Mouse (Mus musculus): ENCODE results near the gene Dusp5.

Gene Dusp5

DNA sequence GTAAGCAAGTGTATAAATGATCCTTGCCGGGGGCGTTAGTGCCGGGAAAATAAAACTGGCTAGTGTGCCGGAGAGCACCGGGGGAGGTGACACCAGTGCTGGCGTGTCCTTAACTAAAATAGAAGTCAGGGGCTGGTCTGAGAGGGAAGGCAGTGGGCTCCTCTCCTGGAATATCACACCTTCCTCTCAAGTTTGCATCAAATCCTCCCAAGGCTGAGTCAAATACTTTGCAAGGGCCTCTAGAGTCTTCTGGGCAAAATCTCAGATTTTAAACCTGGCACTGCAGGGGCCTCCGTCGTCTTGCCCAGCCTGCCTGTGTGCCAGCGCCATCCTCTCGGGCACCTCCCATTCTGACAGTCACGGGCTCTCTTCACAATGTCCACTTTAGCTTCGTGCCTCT, 22.1 kb downstream of the Dusp5 start:
- DNase-seq, result no peak

GRCm38 (mm10) chr19:53552216-53552786, 23.4 kb downstream of the Dusp5 start:
- DNase-seq, result peak; percentile 45

- DNase-seq, result no peak
Measured at GRCm38 (mm10) chr19:53552795-53553194, 23.9 kb downstream of the Dusp5 start.

GRCm38 (mm10) chr19:53554402-53554801, 25.5 kb downstream of the Dusp5 start:
- no peak for DNase-seq

GRCm38 (mm10) chr19:53554981-53555616, 26.2 kb downstream of the Dusp5 start:
- DNase-seq, result no peak

DNA sequence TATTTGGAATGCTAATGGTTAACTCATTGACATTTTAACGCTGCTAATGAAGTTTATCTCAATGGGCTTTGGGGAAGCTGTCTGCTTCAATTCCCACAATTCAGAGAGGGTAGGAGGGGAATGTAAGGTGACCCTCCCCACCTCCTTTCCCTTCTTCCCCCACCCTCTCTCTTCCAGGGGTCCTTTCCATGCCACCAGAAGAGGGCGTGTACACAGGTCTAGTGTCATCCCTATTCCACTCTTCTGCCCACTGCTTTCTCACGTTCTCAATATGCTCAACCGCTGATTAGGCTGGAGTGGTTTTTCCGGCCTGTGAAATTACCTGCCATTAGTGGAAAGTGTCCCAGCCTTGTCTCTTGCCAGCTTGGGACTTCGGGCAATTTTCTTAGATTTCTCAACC, 27.9 kb downstream of the Dusp5 start:
- no peak for DNase-seq

DNA sequence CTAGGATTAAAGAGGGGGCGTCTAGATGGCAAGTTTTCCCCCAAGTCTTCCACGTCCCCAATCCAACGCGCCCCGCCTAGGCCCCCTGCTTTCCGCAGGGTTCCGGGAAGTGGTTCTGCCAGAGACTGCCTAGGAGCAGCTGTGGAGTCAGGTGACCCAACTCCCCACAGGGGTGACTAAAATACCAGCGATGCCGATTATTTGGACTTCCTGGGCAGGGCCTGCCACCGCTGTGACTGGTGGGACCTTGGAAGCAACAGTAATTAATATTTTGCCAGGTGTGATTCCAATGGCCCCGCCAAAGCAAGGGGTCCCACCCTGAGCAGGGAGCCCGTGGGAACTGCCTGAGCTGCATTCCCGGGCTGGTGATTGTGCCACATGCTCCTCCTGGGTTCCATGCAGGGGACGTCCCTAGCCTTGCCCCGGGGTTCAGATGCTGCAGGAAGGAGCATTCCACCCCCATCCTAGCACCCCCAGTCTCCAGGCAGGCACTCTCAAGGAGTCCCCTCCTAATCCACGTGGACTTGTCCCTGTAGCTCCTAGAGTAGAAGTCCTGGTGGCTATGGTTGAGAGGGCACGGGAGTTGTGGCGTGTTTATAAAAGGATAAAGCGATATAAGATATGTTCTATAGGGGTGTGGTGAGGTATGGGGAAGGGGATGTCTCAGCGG, 28.5 kb downstream of the Dusp5 start:
- peak; percentile 47 for DNase-seq

DNA sequence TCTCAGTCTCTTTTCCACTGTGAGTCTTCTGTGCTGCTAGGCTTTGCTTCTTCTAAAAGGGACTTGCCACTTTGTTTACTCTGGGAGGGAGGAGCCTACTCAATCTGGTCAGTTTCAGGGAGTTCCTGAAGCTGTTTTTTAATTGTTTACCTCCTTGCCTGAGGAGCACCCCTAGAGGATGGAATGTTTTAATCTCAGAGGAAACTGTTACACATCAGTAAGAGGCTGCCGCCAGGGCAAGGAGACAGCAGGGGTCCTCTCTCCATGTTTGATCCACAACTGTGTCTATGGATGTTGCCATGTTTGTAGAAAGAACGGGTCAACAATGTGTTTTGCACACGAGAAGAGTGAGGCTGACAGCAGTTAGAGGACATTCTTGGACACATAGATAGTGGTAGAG, 31.5 kb downstream of the Dusp5 start:
- DNase-seq, result no peak

GRCm38 (mm10) chr19:53564174-53564573, 35.3 kb downstream of the Dusp5 start:
- DNase-seq, result peak; percentile 34

DNA sequence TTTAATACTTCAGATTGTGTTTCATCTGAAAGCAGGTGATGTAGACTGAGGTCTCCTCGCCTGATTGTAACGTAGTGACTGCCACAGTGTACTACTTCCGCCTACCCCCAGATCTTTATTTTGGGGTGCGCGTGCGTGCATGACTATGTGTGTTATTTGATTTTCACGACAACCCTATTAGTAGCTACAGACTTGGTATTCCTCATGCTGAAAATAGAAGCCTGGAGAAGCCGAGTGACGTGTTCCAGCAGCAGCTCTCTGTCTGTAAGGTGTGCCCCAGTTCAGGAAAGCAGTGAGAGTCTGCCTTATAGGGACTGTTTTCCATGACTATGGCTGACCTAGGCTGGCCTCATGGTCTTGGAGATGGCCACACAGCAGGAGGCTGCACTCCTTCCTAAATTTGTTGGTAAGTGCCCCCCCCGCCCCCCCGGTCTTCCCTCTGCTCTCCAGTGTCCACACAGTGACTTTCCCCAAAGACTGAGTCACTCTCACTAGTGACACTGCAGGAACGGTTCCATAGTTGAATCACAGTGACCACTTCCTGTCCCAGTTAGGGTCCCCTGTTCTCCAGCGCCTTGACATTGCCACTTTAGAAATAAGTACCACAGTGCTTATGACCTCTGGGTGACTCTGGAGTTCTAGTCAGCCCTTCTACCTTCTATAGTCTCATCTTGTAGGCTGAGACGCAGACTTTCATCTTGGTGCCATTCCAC, 36.8 kb downstream of the Dusp5 start:
- DNase-seq, result no peak

- DNase-seq, result no peak
Measured at GRCm38 (mm10) chr19:53567864-53568263, 39.0 kb downstream of the Dusp5 start.

DNA sequence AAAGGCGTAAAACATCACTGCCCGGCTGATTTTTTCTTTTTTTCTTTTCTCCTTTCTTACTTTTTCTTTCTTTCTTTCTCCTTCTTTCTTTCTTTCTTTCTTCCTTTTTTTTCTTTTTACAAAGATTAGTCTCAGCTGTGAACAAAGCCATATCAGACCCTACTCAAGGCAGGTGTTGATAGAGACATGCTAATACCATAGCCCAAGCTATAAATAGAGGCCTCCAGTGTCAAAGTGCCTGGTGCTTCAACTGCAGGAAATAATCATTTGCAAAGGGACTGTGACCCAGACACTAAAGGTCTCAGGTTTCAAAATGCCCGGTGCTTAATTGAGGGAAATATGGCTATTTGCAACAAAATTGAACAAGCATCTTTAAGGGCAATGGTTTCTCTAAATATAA, 39.6 kb downstream of the Dusp5 start:
- no peak for DNase-seq

DNA sequence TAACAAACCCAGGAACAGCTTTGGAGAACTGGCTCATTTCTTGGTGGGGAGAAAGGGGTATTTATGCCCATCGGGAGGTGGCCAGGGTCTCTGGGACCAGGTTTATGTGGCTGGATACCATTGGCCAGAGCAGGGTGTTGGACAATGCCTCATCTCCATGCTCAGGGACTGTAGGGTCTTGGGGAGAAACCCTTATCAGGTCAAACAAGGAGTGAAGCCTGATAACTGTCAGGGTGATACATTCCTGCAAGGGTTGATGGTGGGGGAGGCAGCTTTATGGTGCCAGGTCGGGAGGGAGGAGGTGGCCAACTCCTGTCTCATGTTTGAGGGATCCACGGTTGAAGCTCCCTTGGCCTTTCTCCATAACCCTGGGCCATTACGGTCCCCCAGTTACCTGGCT, 42.1 kb downstream of the Dusp5 start:
- no peak for DNase-seq

DNA sequence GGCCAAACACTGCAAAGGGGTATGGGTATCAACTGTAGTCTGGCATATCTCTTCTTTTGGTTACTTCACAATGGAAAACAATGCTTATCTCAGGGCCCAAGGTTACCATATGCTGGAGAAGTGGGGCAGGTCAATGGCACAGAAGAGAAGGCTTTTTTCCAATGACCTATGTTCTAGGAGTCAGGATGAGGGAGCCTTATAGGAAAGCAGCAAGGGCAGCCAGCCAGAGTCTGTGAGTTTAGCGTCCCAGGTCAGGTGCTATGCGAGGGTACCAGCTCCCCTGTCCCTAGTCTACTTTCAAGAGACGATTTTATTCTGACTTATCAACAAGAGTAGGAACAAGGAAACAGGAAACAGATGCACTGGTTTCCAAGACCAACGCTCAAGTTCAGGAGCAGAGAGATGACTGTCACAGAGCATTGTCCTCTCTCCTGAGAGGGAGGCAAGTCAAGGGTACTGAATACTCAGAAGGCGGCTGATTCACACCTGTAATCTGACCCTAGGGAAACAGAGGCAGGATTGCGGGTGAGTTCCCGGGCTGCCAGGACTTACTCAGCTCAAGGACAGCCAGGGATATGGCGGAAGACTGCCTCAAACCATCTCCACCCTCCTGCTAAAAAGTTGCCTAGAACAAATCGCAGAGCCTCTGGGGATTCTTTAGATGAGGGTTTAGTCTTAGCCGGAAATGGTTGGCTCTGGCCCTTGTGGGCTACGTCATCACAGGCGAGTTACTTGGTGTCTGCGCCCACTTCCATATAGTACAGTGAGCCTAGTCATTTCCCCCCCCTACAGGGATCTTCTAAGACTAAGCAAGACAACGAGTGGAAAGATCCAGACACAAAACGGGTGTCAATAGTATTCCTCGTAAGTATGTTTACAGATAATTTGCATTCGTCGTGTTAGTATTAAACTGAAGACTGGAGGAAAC, 42.9 kb downstream of the Dusp5 start:
- no peak for DNase-seq

DNA sequence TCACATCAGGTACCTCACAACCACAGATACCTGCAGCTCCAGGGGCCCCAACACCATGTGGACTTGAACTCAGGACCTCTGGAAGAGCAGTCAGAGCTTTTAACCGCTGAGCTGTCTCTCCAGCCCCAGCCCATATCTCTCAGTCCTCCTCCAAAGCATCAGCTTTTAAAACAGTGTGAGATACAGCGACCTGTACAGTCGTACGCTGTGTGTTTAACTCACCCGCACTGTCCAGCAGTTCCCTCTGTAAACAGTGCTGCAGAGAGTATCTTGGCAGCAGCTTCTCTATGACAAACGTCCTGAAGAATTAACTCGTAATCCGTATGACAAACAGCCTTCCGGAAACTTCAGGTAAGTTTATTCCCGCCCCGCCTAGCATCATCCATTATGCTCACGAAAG, 43.7 kb downstream of the Dusp5 start:
- DNase-seq, result peak; percentile 1

- DNase-seq, result peak; percentile 2
Measured at GRCm38 (mm10) chr19:53573151-53573550, 44.2 kb downstream of the Dusp5 start.

GRCm38 (mm10) chr19:53574131-53574530, 45.2 kb downstream of the Dusp5 start:
- DNase-seq, result peak; percentile 3

DNA sequence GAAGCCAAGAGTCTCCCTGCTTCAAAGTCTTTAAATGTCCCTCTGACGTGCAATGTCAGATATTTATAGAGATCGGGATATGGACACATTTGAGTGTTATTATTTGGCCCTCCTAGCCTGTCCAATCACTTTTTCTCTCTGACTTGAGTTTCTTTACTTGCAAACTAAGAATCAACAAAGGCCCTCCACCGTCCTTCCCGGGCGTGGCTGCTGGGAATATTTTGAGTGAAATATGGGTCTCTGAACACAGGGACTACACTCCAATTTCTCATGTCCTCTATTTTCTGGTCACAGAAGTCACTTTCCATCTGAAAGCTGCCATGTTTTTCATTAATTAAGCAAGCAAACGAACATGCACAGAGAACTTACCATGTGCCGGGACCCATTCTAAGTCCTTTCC, 45.6 kb downstream of the Dusp5 start:
- DNase-seq, result no peak

DNA sequence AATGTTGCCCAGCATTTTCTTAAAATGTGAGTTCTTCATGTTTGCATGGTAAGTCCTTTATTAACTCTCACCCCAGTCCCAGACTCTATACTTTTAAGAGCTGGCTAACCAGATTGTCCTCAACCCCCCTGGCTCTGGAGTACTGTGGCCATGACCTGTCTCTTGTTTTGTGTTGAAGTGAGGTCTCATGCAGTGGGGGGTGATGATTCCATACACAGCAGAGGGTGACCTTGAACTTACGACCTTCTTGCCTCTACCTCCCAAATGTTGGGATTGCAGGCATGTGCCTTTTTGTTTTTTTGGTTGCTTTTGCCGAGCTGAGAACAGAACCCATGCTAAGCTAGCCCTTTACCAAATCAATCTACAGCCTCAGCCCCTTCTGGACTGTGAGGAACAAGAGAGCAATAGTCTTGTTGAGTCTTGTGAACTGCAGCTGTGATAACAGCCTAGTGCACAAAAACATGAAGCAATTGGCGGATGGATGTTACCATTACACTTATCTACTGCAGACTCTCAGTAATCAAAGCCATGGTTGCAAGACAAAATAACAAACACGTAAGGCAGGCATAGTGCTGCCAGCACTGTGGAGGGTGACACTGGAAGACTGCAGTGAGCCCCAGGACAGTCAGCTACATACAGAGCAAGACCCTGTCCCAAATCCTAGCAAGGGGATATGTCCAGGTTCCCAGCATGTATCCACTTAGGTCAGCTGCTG, 46.5 kb downstream of the Dusp5 start:
- DNase-seq, result peak; percentile 4

DNA sequence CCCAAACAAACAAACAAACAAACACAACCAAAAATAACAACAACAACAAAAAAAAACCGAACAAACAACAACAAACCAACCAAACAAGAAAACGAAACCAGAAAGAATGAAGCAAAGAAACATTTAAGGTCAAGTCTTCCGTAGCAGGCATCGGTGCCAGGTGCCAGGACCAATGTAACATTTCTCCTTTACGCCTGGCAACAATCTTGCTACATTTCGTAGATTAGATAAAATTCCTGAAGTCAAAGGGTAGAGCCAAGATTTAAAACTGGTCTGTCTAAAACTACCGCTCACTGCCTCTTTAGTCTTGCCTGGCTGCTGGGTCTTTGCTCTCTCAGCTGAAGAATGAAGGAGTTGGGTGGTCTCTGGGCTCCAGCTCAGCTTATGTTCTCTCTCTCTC, 47.2 kb downstream of the Dusp5 start:
- peak; percentile 4 for DNase-seq

DNA sequence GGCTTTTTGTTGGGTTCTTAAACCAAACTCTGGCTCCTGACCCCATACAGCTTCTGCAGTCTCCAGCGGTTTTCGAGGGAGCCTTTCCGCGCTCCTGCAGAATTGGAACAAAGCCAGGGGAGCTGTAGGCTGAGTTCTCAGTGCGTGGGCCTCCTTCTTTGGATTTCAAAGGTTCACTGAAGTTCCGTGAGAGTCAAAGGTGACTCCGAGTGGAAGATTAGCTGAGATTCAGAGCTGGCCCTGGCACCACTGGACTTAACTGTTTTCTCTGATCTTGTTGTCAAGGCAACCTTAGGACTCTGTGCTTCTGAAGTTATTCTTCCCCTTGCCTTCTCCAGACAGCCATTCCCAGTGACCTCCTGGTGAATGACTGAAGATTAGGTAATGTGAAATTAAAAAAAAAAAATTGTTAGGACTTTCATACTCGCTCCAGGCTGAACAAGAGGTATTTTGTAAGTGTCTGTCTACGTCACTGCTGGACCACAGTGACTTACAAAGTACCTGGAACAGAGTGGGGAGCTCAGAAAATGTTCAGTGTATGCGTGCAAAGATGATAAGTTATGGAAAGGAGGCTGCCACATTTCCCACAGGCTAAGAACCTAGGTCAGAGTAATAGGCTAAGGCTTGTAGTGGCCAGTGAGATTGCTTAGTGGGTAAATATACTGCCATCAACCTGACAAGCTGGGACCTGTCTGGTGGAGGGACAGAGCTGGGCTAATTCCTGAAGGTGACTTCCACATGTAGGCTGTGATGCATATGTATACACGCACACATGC, 48.3 kb downstream of the Dusp5 start:
- peak; percentile 51 for DNase-seq

Measured in kidney, postnatal 10 days (tissue).